Mouse (Mus musculus) layer of hippocampus, adult 9-10 months (tissue): ENCODE data around the gene Olfr104-ps.

Source experiments
- DNase-seq: peaks from one replicate; pipeline ENCODE4 v3.0.0; 2022; ENCODE audit warnings: low spot score

Olfr104-ps gene

GRCm38 (mm10) chr17:37359282-37359681 lies at the start of gene Olfr104-ps:
Olfr104-ps (plus strand) TSS chr17:37359582.
- DNase-seq, result no peak

- no peak for DNase-seq
Measured at GRCm38 (mm10) chr17:37310146-37310699, 49.2 kb upstream of the Olfr104-ps start.

DNA sequence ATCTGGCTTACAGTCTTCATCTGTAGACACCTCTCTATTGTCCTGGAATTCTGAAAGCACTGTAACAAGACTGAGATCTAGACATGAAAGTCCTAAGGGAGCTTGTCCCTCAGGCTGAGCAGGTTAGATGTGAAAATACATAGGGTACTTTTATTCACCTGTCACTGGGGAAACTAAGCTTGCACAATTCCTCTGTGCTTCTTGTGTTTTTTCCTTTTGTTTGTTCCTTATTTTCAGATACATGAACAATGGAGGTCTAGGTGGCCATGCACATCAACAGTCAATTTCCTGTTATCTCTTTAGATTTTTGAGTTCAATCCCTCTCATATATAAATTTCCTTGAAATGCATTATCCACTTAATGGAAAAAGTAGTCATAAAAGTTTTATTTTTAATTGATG lies 42.4 kb upstream of the Olfr104-ps start, which contains the start of gene Olfr102:
Gene Olfr102, minus strand, starts transcription at position 101 of the 400 bp plus-strand sequence.
- no peak for DNase-seq

DNA sequence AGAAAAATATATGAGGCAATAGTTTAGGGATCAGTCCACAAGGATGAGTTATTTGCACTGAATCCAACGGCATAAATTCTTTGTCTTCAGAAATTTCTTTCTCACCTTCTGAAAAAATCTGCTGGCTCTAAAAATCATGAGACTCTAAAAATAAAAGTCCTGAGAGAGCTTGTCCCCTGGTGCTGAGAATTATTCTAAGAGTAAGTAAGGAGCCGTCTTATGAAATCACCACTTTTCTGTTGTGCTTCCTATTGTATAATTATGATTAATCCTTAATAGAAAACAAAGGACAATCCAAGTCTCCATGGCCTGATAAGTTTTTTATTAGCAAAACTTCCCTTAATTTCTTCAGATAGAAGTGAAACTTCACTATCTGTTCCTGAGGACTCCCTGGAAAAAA lies 19.8 kb upstream of the Olfr104-ps start, which contains the start of gene Olfr103:
Gene Olfr103, minus strand, starts transcription at position 101 of the 400 bp plus-strand sequence.
- no peak for DNase-seq

DNA sequence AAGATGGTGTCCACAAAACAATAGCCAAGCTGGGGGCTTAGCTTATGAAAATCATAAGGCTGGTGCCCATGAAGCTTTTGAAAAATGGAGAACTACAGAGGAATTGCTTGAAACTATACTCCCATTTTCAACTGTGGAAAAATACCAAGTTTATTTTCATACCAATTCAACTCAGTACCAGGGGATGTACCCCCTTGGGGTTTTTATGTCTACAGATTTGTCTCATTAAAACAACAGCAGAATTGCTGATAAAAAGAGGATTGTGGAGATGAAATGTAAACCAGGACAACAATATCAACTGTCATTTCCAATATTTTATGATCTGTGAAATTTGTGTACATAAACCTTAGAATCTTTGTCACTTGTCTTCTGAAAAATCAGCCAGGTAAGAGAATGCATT lies 19.4 kb downstream of the Olfr104-ps start, which contains the start of gene Olfr105-ps:
Gene Olfr105-ps, plus strand, starts transcription at position 301 of the 400 bp plus-strand sequence.
- DNase-seq, result no peak

DNA sequence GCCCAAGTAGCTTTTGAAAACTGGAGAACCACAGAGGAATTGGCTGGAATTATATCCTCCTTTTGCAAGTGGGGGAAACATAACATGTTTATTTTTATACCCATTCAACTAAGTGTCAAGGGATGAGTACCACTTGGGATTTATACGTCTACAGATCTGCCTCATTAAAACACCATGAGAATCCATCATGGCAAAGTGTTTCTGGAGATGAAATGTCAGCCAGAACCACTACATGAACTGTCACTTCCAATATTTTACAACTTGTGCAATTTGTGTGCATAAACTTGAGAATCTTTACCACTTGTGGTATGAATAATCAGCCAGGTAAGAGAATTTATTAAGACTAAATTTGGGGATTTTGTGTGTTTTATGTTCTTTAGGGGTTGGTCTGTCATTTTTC lies 30.7 kb downstream of the Olfr104-ps start, which contains the start of gene Olfr106-ps:
Gene Olfr106-ps, plus strand, starts transcription at position 301 of the 400 bp plus-strand sequence.
- DNase-seq, result no peak

DNA sequence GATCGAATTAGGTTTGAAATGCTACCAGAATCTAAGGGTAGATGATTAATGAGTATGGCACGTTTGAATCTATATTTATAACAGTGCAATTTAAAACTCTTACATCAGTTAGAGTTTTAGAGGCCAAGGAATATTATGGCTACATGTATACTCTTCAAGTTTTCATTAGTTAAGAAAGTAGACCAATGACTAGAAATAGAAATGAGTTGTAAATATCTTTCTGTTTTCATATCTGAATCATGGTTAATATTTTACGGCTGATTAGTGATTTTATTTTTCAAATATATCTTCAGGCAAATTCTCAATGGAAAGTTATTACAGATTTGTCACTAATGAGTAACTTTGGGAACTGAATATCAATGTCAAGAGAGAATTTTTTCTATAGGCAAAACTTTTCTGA lies 39.5 kb downstream of the Olfr104-ps start, which contains the start of gene Olfr107:
Gene Olfr107, plus strand, starts transcription at position 301 of the 400 bp plus-strand sequence.
- DNase-seq, result no peak

- no peak for DNase-seq
Measured at GRCm38 (mm10) chr17:37413380-37413779, 54.0 kb downstream of the Olfr104-ps start.
